24 mouse cellular contexts compared by ENCODE assay signal in the genomic region with DNA sequence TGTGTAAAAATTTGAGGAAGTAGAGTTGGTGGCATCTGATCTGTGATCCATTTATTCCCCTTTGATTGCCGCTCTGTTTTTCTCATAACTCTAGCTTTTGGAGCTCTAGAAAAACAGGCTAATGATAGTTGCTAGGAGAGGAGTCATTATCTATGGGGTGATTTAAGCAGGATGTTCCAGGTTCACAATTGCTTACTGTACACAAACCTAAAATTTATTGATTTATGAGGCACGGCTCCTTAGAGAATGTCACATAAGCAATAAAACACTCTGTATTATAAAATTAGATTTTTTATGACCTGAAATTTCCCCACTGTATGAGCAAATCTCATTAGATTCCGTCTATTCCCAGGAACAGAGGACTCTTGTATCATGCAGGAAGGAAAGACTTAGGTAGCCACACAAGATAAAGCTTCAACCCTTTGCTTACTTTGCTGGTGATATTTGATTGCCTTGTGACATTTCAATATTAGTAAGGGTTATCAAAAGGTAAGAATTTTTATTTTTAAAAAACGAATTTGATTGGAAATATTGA.
"Had no signal": no experiment of that assay in that cellular context is flagged by ENCODE, and none has a peak within 500 bp of the region (broad histone marks: within the 10 kb centered on the region; RNA-seq: fewer than 3 reads in every experiment).

No protein-coding gene starts in this region.

- H3K4me2 ChIP-seq: heart, embryonic 12.5 days; hindbrain, embryonic 12.5 days; hindbrain, embryonic 14.5 days; limb, embryonic 12.5 days; liver, embryonic 12.5 days had no signal

- H3K36me3 ChIP-seq: heart, embryonic 10.5 days; heart, embryonic 12.5 days; hindbrain, embryonic 10.5 days; hindbrain, embryonic 12.5 days; limb, embryonic 10.5 days; limb, embryonic 12.5 days; liver, embryonic 12.5 days had no signal

- H3K27me3 ChIP-seq: heart, embryonic 12.5 days; hindbrain, embryonic 12.5 days; limb, embryonic 12.5 days; liver, embryonic 12.5 days had no signal

- H3K27ac ChIP-seq: heart, embryonic 10.5 days; hindbrain, embryonic 10.5 days; hindbrain, embryonic 12.5 days; hindbrain, embryonic 14.5 days; layer of hippocampus, adult 2 months; left cerebral cortex, adult 2 months; limb, embryonic 10.5 days; limb, embryonic 12.5 days; liver, embryonic 12.5 days; liver, embryonic 14.5 days had no signal

- ATAC-seq: hindbrain, embryonic 16.5 days; inflammation-experienced regulatory T-cells, adult 6 months; liver, embryonic 12.5 days had no signal

- H3K4me1 ChIP-seq: heart, embryonic 10.5 days; heart, embryonic 12.5 days; hindbrain, embryonic 10.5 days; hindbrain, embryonic 12.5 days; limb, embryonic 10.5 days; limb, embryonic 12.5 days; liver, embryonic 12.5 days had no signal

- H3K4me3 ChIP-seq: heart, embryonic 10.5 days; heart, embryonic 12.5 days; hindbrain, embryonic 10.5 days; hindbrain, embryonic 12.5 days; layer of hippocampus, adult 2 months; left cerebral cortex, adult 2 months; limb, embryonic 10.5 days; limb, embryonic 12.5 days; liver, embryonic 12.5 days had no signal

- DNase-seq: gastrocnemius, postnatal 14 days; gastrocnemius, postnatal 36 days; heart, adult 11 months; heart, postnatal 10 days; heart, postnatal 4 days; kidney, adult 18-20 months; kidney, adult 8-10 months; kidney, postnatal 10 days; kidney, postnatal 25 days; kidney, postnatal 4 days; liver had no signal

- H3K9ac ChIP-seq: heart, embryonic 12.5 days; hindbrain, embryonic 12.5 days; hindbrain, embryonic 14.5 days; limb, embryonic 12.5 days; liver, embryonic 12.5 days; liver, embryonic 14.5 days had no signal

- H3K9me3 ChIP-seq: heart, embryonic 10.5 days; hindbrain, embryonic 10.5 days; hindbrain, embryonic 12.5 days; limb, embryonic 10.5 days; limb, embryonic 12.5 days; liver, embryonic 12.5 days had no signal
